Mouse (Mus musculus) neutrophil, adult 59 days (primary cell): Measurements from ENCODE around the gene 1700066M21Rik. TPM values are rescaled to one million over a fixed set of nuclear protein-coding genes. Genes with fewer than 3 reads are reported as not detected.

Experiments used
- total RNA-seq, 2 experiments: library from RNA; stranded (reverse); gene quantifications; 1 replicate in 1 of 2; 2 replicates in 1 of 2; pipeline ENCODE4 v1.2.4; 2023

1700066M21Rik gene
- 1 to 10 TPM; 3.8 to 5.4 TPM for total RNA-seq

DNA sequence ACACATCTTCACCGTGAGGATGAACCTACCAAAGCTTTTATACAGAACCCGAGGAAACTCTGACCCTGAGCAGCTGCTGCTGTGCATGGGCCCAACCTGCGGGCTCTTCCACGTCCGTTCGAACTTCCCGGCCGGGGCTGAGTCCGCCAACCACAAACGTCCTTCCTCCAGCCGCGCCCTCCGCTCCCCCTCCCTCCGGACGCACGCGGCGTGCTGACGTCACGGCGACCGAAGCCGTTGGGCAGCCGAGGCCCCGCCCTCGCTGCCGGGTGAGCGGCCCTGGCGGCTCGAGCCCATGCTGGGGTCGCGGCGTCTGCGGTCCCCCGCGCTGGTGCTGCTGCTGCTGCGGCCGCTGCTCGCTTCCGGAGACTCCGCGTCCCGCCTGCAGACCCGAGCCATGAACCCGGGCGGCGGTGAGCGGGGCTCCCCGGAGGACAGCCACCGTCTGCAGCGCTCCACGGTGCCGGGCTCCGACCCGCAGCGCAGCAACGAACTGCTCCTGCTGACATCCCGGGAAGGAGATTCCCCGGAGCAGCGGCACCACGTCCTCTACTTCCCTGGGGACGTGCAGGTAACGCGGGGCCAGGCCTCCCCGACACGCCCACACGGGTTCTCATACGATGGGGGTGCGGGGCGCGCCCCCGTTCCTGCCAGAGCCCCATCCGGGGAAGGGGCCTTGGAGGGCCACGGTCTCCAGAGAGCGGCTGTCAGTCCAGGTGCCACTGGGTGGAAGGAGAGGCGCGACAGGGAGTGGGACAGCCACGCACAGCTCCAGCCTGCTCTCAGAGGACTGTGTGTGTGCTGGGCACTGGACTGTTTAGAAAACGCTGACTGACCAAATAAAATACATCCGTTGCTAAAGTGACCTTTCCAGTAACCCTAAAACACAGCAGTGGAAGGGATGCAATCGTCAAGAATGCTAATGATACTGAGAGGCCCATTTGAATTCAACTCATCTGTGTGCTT lies at the start of gene 1700066M21Rik:
Gene 1700066M21Rik, plus strand, starts transcription at position 245 of the 966 bp plus-strand sequence.

GRCm38 (mm10) chr1:57406187-57407151 lies 29.0 kb downstream of the 1700066M21Rik start, which contains the start of the genes Maip1 and Tyw5:
TSS of gene Maip1 (plus strand) at chr1:57406328.
TSS of gene Tyw5 (minus strand) at chr1:57407101.

Other genes with a start within 250 kb of the 1700066M21Rik start
- gene Maip1, start 28.7 kb downstream of the 1700066M21Rik start, total RNA-seq: 1 to 10 TPM; 5.8 to 7.4 TPM
- 1 to 10 TPM; 5.9 to 9.6 TPM for gene Tyw5, start 29.5 kb downstream of the 1700066M21Rik start, total RNA-seq